Mouse (Mus musculus) liver, embryonic 14.5 days (tissue): ENCODE measurements around the gene Akt2.

Experiments used
- CTCF ChIP-seq: IDR thresholded peaks from 2 replicates; pipeline ENCODE4 v1.5.1; 2016; ENCODE audit warnings: antibody characterized with exemption, low read depth, control low read depth
- EP300 ChIP-seq: IDR thresholded peaks from 2 replicates; pipeline ENCODE4 v1.6.1; 2016; ENCODE audit warnings: antibody characterized with exemption, low read depth

DNA sequence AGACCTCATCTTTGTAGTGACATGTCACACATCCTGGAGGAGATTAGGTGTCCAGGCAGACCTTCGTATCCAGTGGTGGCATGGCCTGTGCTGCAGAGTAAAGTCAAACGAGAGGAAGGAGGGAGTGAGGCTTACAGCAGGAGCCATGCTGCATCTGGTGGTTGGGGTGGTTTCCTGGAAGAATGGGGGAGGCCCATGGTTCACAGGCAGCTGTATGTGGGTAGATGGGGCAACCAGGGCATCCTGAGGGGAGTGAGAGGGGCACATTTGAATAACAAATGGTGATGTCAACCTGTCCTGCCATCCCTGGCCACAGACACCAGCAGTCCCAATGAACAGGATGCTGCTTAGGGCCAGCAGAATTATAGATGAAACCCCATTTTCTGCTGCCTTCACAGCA is 18.3 kb downstream of the Akt2 start:
- no peak for TF ChIP-seq CTCF
- no peak for TF ChIP-seq EP300
